Mouse (Mus musculus) thymus, postnatal 36 days (tissue): Measurements from ENCODE around the gene Sord.

ENCODE experiments used
- DNase-seq, 2 experiments: peaks; one replicate each; pipeline ENCODE4 v3.0.0; 2022; ENCODE audit warnings: mixed read lengths in 2 of 2

Sord gene

GRCm38 (mm10) chr2:122240735-122241134, 6.2 kb downstream of the Sord start:
- no peak for DNase-seq

DNA sequence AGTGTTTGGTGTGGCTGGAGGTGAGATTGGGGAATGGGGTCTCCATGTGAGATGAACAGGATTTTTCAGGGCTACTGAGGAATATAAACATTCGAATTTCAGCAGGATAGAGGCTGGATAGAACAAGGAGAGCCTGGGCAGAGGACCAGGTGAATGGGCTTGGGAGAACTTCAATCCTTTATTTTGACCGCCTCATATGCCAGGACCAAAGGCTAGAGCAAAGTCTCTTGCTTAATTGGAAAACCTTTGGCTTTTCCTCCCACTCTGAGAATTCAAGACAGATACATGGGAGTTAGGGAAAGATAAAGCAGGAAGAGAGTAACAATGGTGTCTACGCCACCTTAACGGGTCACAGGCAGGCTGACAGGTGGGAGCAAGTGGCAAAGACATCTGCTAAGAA, 6.7 kb downstream of the Sord start:
- no peak for DNase-seq

DNA sequence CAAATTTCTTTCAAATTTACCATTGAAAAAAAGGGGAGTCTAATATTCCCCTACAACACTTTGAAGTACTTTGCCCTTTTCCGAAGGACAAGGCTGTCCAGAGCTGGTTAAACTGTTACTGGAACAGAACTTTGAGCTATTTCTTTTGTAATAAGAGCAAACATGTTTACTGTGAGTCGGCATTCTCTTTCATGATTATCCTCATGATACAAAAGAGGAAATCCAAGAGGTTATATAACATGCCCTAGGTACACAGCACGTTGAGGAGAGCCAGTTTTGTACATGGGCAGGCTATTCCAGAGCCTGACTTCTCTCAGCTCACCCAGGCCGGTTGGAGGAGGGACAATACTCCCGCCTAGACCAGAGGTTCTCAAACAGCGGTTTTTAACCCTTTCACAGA, 7.4 kb downstream of the Sord start:
- no peak for DNase-seq

- peak; percentile 60 to 69 for DNase-seq
These were observed 9.2 kb downstream of the Sord start for GRCm38 (mm10) chr2:122243671-122244131.

DNA sequence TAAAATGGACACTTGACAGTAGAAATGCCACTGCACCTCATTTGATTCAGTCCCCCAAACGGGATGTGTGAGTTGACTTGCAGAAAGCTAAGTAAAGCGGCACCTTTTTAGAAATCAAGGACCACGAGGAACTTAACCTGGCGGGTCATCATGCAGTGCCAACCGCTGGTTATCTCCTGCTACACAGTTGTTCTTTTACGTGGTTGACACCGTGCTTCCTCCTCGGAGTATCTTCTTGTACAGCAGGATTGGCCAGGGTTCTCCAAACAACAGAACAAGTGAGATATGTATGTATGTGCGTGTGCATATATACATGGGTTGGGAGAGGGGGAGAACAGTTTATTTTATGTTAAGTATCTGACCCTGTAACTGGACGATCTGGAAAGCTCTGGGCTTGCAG, 13.2 kb downstream of the Sord start:
- no peak for DNase-seq

GRCm38 (mm10) chr2:122255997-122256396, 21.4 kb downstream of the Sord start:
- no peak for DNase-seq

GRCm38 (mm10) chr2:122260729-122261128, 26.2 kb downstream of the Sord start:
- DNase-seq = no peak

DNA sequence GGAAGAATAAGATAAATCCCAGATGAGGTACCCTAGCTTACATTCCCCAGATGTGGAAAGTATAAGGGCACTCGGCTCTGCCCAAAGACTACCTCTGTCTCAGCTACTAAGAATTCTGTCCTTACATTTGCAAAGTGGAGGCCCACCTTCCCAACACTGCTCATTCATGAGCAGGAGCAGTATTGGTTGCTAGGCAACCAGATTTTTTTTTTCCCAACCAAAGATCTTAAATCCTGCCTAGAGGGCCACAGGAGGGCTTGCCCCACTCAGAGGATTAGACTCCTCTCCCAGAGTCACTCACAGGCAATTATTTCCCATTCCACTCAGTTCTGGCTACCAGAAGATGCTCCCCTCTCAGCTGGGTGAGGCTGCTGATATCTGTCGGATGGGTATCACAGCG, 30.1 kb downstream of the Sord start:
- no peak for DNase-seq

- DNase-seq = no peak
These were observed 32.1 kb downstream of the Sord start for GRCm38 (mm10) chr2:122266407-122267193.

DNA sequence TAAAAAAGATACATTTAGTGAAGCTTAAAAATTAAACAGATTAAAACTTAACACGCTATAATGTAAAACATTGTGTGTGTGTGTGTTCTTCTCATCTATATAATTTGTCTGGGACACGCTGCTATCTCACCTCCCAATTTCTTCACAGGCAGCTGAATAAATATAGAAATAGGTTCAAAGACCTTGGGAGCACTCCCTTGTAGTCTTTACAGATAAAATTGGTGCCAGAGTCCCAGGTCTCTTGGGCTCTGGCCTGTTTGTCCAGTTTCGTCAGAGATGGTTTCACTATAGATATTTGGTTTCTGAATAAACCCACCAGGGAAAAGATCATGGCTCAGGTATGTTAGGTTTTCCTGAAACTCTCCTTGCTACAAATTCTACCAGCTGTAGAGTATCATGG, 44.2 kb downstream of the Sord start:
- DNase-seq = no peak

GRCm38 (mm10) chr2:122284091-122284490, 49.5 kb downstream of the Sord start:
- no peak for DNase-seq

DNA sequence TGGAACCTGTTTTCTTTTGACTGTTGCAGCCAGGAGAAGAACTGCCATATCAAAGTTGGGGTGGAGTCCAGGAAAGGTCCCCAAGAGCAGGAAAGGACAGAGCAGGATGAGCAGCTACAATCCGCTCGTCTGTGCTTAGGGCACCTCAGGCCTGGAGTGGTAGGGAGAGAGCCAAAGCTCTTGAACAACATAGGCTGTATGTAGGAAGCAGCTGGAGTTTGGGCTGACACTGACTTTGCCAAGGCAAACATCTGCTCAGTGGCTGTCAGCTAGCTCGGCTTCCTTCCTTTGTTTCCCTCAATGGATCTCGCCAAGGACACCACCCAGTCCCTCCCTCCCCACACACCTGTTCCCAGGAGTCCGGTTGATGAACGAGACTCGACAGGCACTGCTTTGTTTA, 51.6 kb downstream of the Sord start:
- DNase-seq = no peak

DNA sequence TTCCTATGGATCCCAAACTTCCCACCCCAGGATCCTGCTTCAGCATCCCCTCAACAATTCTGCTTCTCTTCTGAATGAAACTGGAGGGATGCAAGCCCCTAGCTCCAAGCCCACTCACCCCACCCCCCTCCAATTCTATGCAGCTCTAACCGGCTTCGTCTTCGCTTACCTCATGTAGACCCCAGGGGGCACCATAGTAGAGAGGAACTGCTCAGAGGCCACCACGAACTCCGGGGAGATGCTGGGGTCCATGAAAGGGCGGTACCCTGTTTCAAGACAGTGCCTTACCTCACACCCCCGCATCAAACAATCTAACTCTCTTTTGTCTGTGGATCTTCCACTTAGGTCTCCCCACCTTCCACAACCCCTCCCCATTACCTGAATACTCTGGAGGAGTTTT, 60.4 kb downstream of the Sord start:
- DNase-seq = peak; percentile 22 to 24

DNA sequence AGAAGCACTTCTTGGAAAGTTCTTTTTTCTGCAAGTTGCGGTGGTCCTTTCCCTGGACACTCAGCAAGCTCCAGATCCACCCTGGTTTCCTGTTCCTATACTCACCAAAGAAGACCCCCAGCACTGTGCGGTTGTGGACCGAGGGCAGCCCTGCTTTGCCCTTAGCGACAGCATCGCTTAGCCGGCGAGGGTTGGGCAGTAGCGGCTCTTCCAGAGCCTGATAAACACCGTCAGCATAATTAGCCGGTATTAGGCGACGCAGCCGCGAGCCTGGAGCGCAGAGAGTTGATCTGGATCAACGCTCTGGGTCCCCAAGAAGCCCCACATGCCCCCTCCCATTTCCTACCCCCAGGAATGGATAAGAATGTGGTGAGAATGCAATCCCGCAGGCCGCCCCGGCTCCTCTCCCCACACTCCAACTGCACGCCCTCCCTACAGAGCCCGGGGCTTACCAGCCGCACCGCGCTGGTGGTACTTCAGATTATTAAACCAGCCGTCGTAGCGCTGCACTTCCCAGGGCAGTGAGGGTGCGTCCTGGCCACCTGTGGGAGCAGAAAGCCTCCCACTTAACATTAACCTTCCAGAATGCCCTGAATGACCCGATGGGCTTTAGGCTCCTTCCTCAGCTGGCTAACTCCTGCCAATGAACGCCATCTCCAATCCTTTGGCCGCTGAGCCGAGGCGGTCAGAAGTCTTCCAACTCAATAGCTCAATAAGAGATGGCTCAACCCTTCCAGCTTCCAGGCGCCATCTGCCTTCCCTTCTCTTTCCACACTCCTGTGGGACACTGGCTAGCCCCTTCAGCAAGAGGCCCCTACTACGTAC, 62.9 kb downstream of the Sord start:
- no peak for DNase-seq

DNA sequence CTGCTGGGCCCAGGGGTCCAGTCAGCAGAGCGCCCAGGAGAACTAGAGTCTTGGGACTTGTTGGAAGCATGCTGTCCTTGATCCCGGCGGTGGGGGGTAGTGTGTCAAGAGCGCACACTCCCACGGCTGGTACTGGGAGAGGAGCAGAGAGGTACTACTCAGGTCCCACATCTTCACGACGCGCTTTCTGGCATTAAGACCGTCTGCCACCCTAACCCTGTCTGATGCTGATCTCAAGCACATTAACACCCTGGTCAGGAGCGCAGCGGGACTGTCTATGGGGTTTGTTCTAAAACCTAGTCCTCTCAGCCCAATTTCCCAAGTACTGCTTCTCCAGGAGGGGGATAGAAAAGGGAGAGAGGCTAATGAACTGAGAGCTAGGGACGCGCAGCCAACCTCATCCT, 63.5 kb downstream of the Sord start, which contains the start of gene Duox2:
TSS of gene Duox2 (minus strand) at position 354 of the 404 bp plus-strand sequence.
- DNase-seq = no peak

DNA sequence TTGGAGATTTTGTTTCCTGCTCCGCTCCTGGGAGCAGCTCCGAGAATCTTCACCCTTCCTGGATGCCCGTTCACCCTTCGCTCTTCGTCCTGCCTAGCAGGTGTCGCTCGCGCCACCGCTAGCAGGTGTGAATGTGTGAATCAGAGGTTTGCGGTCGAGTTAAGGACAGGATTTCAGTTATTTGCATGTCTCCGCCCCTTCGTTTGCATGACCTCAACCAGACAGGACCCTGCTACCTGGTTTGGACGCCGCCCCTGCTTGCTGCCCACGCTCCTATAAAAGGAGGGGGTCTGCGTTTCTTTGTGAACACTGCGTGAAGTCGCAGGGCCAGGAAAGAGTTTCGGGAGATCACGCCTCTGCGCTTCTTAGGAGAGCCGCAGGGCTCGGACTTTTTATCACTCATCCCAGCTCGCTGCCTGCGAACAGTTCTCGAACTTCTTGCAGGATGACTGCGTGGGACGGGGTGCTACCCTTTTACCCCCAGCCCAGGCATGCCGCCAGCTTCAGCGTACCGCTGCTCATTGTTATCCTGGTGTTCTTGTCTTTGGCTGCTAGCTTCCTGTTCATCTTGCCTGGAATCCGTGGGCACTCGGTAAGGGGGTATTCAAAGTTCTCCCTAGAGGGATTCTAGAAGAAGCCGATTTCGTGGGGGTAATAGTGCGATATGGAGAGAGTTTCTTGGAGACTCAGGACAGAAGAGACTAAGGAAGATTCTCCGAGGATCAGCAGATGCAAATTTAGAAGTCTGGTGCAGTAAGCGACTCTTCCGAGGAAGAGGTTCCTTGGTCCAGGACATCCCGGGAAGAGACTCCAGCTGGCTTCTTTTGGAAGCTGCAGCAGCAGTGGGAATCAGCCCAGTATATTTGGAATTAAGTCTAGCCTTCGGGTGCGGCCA, 64.3 kb downstream of the Sord start, which contains the start of gene Duoxa2:
TSS of gene Duoxa2 (plus strand) at position 305 of the 895 bp plus-strand sequence.
- DNase-seq = peak; percentile 36 to 51

DNA sequence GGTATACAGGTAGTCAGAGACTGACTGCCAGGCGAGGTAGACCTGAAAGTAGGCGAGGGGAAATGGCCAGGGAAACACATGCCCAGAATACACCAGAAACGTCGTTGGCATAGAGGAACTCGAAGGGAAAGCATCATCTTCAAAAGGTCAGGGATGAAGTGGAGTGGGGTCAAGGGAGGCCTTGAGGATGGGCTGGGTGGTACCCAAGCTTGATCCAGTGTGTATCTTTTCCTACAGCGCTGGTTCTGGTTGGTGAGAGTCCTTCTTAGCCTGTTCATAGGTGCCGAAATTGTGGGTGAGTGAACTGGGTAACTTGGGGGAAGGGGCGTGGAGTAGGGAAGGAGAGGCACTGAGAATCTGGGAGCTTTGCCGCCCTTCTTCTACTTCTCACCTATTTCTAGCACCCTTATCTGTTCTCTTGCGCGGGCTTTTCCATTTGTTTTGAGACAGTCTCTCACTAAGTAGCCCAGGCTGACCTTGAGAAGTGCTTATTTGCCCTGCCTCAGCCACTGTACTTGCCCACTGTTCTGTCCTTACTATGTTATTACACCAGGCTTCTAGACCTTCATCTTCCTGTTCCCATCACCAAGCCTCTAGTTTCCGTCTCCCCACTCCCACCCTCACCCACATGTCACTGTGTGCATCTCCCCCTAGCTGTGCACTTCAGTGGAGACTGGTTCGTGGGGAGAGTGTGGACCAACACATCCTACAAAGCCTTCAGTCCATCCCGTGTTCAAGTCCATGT, 65.5 kb downstream of the Sord start:
- DNase-seq = no peak

GRCm38 (mm10) chr2:122300656-122301020, 66.1 kb downstream of the Sord start:
- no peak for DNase-seq

DNA sequence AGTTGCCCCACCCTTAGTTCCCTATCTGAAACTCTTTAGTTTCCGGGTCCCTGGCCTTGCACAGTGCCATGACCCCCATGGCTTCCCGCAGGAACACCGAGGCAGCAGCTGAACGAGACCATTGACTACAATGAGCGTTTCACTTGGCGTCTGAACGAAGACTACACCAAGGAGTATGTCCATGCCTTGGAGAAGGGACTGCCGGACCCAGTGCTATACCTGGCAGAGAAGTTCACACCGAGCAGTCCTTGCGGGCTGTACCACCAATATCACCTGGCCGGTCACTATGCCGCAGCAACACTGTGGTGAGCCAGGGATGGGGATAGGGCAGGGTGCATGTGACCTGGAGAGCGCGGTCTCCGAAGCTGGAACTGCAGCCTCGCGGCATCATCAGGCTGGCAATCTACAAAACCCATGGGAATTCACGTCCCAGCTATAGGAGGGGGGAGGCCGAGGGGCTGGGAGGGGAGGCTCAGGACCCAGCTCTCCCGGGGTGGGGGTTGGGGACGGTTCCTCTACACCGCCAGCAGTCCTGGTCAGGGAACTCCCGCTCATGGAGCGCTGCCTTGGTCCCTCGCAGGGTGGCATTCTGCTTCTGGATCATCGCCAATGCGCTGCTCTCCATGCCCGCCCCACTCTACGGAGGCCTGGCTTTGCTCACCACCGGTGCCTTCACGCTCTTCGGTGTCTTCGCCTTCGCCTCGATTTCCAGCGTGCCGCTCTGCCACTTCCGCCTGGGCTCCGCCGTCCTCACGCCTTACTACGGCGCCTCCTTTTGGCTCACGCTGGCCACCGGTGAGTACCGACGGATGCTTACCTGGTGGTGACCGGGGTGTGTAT, 66.8 kb downstream of the Sord start:
- DNase-seq = peak; percentile 56

GRCm38 (mm10) chr2:122301921-122302573, 67.5 kb downstream of the Sord start:
- DNase-seq = no peak
